Mouse (Mus musculus) embryonic fibroblast, embryonic 13.5 days (primary cell): ENCODE measurements around the gene Npas3.

Experiments
- CTCF ChIP-seq: IDR thresholded peaks from 2 replicates; pipeline ENCODE4 v1.5.1; 2011; ENCODE audit warnings: mild to moderate bottlenecking, control low read depth, low read length, moderate library complexity, borderline replicate concordance; ENCODE audit not compliant: insufficient read depth
- POLR2A ChIP-seq: IDR thresholded peaks from 2 replicates; pipeline ENCODE4 v1.6.1; 2011; ENCODE audit warnings: low read depth, mild to moderate bottlenecking, control low read depth, low read length, moderate library complexity

DNA sequence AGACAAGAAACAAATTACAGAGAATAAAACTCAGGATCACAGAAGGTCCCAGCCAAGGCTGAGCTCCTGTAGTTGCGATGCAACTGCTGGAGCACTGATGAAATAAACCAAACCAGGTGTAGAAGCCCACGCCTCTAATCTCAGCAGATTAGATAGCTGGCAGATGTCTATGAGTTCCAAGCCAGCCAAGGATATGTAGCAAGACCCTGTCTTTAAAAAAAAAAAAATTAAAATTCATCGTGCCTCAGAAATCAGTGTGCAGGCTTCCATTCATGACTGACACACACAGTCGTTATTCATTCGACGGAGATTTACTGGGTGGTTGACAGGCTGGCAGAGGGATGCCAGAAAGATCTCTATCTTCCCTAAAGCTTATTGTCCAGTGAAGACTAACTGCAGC, 849.7 kb downstream of the Npas3 start:
- TF ChIP-seq CTCF, result no peak
- TF ChIP-seq POLR2A, result no peak
